Mouse (Mus musculus): ENCODE measurements at regions not wholly inside any gene's neighbourhood (a gene's known extent, or its start where the extent isn't known, plus 50 kb on each side); places are given as distances from the start of the nearest gene placed in this dataset.

- DNase-seq (ENCODE audit: low spot score in 2 of 2) = no peak
- intact Hi-C loops (cut with DNase I) = no loop called here
These were observed 267.6 kb downstream of the Olfr1505 start for GRCm38 (mm10) chr19:14180956-14181355.

GRCm38 (mm10) chr19:14181661-14182415 lies 268.5 kb downstream of the Olfr1505 start:
- DNase-seq (ENCODE audit: low spot score in 2 of 2) = no peak
- intact Hi-C loops (cut with DNase I) = no loop called here

GRCm38 (mm10) chr19:14191820-14192219 lies 278.5 kb downstream of the Olfr1505 start:
- intact Hi-C loops (cut with DNase I) = no loop called here
- no peak for DNase-seq (ENCODE audit: low spot score in 2 of 2)

- intact Hi-C loops (cut with DNase I) = no loop called here
- DNase-seq (ENCODE audit: low spot score in 2 of 2) = no peak
These were observed 284.5 kb downstream of the Olfr1505 start for GRCm38 (mm10) chr19:14197864-14198263.

- no peak for DNase-seq (ENCODE audit: low spot score in 2 of 2)
- intact Hi-C loops (cut with DNase I) = no loop called here
These were observed 307.2 kb downstream of the Olfr1505 start for GRCm38 (mm10) chr19:14220507-14220909.

DNA sequence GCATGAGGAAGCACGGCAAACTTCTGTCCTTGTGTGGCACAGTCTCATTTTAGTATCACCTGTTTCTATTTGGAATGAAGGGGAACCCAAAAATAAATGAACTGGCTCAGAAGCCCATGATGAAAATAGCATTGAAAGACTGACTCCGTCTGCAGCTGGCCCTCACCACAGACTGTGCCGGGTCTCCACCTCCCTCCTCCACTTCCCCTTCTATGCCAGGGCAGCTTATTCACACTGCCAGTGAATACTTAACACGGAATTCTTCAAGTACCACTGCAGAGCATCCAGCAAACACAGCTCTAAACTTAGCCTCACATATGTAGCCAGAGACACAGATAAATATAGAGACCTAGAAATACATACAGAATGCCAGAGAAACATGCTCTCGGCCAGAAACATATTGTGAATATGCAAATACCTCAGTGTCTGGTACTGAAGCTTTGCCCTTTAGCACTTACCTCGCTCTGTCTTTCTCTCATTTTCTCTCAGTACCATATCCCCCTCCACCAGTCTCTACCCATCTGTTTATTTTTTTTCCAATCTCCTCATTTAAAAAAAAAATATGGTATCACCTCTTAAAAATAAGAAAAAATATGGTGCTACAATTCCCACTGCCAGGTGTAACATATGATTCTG lies 311.8 kb downstream of the Olfr1505 start:
- intact Hi-C loops (cut with DNase I) = no loop called here
- peak; percentile 41 to 44 for DNase-seq (ENCODE audit: low spot score in 2 of 2)

GRCm38 (mm10) chr19:14225787-14226186 lies 312.5 kb downstream of the Olfr1505 start:
- intact Hi-C loops (cut with DNase I) = no loop called here
- DNase-seq (ENCODE audit: low spot score in 2 of 2) = peak in 1 of 2 experiments; percentile 4

- no peak for DNase-seq (ENCODE audit: low spot score in 2 of 2)
- intact Hi-C loops (cut with DNase I) = no loop called here
These were observed 313.2 kb downstream of the Olfr1505 start for GRCm38 (mm10) chr19:14226521-14226920.

- DNase-seq (ENCODE audit: low spot score in 2 of 2) = no peak
- intact Hi-C loops (cut with DNase I) = no loop called here
These were observed 330.2 kb downstream of the Olfr1505 start for GRCm38 (mm10) chr19:14243565-14243964.

- intact Hi-C loops (cut with DNase I) = no loop called here
- DNase-seq (ENCODE audit: low spot score in 2 of 2) = peak in 1 of 2 experiments; percentile 7
These were observed 333.8 kb downstream of the Olfr1505 start for GRCm38 (mm10) chr19:14246973-14247614.

DNA sequence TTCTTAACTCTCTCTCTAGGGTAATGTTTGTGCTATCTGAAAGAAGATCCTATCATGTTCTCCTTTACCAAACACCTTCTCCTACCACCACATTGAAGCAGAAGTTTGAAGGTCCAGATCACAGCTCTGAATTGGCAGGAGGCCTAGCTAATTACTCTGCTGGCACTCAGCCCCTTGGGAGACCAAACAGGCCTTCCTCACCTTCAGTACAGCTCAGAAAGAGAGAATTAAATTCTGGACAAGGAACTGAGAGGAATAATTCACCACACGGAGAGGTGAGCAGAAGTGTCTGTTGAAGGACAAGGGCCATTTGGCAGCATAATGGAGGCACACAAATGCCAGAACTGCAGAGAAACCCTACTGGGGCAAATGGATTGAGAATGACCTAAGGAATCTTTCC lies 334.6 kb downstream of the Olfr1505 start:
- DNase-seq (ENCODE audit: low spot score in 2 of 2) = no peak
- intact Hi-C loops (cut with DNase I) = no loop called here

DNA sequence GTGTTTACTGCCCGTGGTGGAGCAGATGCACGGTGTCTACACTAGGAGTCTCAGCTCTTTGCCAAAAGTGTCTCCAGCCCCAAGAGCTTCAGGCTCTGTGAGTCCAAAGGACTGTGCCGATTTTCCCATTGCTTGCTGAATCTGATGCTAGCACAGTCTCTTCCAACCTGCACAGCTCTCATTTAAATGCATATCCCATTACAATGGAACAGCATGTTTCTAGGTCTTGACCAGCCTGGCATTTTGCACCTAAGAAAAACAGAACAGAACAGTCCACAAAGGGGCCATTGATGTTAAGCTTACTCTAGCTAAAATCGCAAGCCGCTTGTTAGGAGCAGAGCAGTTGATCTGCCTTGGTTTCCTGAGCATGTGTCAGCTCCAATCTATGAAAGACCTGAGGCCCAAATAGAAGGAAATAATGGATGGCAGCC lies 339.2 kb downstream of the Tle4 start:
- intact Hi-C loops (cut with DNase I) = no loop called here
- DNase-seq (ENCODE audit: low spot score in 2 of 2) = no peak

DNA sequence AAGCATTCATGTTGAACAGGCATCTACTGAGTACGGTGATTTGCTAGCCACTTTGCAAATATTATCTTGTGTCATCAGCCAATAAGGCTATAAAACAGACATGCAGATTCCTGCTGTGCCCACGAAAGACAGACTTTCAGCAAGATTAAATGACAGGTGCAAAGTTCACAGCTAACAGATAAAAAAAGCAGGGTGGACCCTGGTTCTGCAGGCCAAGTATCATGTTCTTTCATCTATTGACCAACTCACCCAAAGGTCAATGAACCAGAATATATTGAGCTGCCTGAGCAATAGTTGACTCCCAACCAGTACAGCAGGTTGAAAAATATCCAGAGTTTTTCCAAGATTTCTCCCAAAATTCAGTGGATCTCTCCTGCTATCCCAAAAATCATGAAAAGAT lies 338.6 kb downstream of the Tle4 start:
- no peak for DNase-seq (ENCODE audit: low spot score in 2 of 2)
- intact Hi-C loops (cut with DNase I) = no loop called here

- DNase-seq (ENCODE audit: low spot score in 2 of 2) = no peak
- intact Hi-C loops (cut with DNase I) = no loop called here
These were observed 308.5 kb downstream of the Tle4 start for GRCm38 (mm10) chr19:14289331-14289737.

DNA sequence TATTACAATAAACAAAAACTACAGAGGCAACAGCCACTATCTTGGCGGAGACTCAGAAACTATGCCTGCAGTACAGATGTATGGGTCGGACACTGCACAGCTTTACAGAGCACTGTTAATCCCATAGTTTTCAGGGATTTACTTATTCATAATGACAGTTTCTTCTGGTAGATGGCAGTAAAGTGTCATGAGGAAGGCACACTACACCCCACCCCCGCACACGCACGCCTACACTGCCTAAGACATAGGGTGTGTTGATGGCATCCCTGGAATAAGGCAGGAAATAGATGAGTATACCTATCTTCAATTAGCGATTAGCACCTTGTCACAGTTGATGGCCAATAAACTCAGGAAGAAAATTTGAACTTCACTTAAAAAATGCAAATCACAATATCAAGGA lies 306.9 kb downstream of the Tle4 start:
- DNase-seq (ENCODE audit: low spot score in 2 of 2) = no peak
- intact Hi-C loops (cut with DNase I) = no loop called here

- intact Hi-C loops (cut with DNase I) = no loop called here
- DNase-seq (ENCODE audit: low spot score in 2 of 2) = no peak
These were observed 304.7 kb downstream of the Tle4 start for GRCm38 (mm10) chr19:14293172-14293571.

DNA sequence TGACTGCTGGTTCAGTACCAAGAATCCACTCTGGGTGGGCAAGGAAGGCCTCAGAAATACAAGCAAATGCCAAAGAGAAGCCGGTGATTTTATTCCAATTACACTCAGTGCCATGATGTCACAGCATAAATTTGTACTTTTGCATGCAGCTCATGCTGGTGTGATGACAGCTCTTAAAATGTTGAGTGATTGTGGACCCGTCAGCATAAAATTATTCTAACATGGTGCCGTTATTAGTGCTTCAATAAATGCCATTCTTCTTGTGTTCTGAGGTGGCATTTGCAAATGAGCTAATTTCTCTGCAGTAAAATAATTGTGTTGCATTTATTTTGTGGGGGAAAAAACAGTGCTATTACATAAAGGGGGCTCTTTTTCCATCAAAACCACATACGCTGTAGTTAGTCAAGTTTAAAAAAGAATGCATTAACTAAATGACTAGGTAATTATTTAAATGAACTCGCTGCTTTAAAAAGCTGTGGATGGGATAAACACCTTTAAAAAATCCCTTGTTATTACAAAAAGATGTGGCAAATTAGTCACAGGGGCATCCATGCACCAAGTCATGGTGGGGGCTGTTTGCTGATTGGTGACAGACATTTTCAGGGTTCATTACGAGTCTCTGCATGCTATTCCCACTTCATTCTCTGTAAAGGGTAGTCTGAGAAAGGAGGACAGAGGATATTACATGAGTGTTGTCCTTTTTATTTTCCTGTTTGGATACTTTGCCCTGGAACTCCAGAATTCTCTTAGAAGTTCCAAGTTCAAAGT lies 296.5 kb downstream of the Tle4 start:
- DNase-seq (ENCODE audit: low spot score in 2 of 2) = no peak
- intact Hi-C loops (cut with DNase I) = loop anchor here (10.0 kb wide), 1 partner anchor 293 kb away; the partner anchor contains the start of gene Tle4

DNA sequence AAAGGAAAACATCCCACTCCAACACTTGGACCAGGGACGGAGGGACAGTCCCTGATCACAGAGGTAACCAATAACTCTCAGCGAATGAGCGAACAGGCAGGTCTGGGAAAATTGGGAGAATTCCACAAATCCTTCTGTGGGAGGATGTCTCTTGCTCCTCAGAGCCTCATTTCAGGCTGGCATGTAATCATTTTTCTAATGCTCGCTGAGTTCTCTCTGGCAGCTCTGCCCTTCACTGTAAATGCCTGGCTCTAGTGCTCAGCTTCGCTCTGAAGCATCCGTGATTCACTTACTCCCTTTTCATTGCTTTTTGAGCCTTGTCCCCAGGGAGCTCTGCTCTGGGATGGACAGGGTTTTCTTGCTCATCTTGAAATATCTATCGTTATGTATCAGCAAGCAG lies 283.6 kb downstream of the Tle4 start:
- DNase-seq (ENCODE audit: low spot score in 2 of 2) = no peak

GRCm38 (mm10) chr19:14319677-14320191 lies 278.1 kb downstream of the Tle4 start:
- DNase-seq (ENCODE audit: low spot score in 2 of 2) = no peak
- intact Hi-C loops (cut with DNase I) = no loop called here

More for the DNA sequence above, 283.6 kb downstream of the Tle4 start:
- intact Hi-C loops (cut with DNase I) = no loop called here
